Mouse (Mus musculus) heart, adult 18-20 months (tissue): Measurements from ENCODE around the gene Capn1. TPM values are rescaled to one million over a fixed set of nuclear protein-coding genes. Genes with fewer than 3 reads are reported as not detected.
A peak's percentile ranks its signal among the peaks of the same experiment; 100 is the strongest.

Source experiments
- DNase-seq, 2 experiments: peaks; one replicate each; pipeline ENCODE4 v3.0.0; 2021 to 2022; ENCODE audit warnings: mixed read lengths in 1 of 2
- long read RNA-seq, 2 experiments: library from polyadenylated mRNA; stranded (forward); transcript quantifications; one replicate each; pipeline ENCODE4 v2.0.0; 2021
- total RNA-seq, 2 experiments: library from RNA; stranded (reverse); gene quantifications; 2 replicates each; pipeline ENCODE4 v1.2.3; 2021

Gene Capn1
- total RNA-seq = 10 to 100 TPM; 32.0 to 40.4 TPM
- long read RNA-seq, experiment 1, partial matches to known transcripts = 3 of 18 reads
- long read RNA-seq, experiment 1, other reads (novel, unspliced or antisense) = 15 of 18 reads
- long read RNA-seq, experiment 2, partial matches to known transcripts = 2 of 20 reads
- long read RNA-seq, experiment 2, other reads (novel, unspliced or antisense) = 18 of 20 reads

- peak; percentile 80 to 81 for DNase-seq
These were observed at the start of gene Capn1 for GRCm38 (mm10) chr19:6015511-6016315. Capn1 (minus strand) TSS chr19:6015897.

GRCm38 (mm10) chr19:6063081-6063480 is 47.4 kb upstream of the Capn1 start:
- no peak for DNase-seq

DNA sequence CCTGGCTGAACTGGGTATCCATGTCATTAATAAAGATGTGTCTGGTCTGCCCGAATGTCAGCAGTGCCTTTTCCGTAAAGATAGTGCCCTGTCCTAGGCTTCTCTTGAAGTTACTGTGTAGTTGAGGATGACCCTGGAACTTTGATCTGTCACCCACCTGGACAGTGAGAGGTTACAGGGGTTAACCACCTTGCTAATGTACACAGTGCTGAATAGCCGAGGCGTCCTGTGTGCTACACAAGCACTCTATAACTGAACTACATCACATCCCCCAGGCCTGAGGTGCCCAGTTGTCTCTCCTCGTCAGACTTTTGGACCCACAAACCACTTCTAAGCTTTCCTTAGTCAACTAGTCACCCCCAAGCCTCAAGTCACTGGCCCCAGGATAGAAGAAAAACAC is 46.7 kb upstream of the Capn1 start:
- no peak for DNase-seq

GRCm38 (mm10) chr19:6061641-6062302 is 46.1 kb upstream of the Capn1 start:
- no peak for DNase-seq

DNA sequence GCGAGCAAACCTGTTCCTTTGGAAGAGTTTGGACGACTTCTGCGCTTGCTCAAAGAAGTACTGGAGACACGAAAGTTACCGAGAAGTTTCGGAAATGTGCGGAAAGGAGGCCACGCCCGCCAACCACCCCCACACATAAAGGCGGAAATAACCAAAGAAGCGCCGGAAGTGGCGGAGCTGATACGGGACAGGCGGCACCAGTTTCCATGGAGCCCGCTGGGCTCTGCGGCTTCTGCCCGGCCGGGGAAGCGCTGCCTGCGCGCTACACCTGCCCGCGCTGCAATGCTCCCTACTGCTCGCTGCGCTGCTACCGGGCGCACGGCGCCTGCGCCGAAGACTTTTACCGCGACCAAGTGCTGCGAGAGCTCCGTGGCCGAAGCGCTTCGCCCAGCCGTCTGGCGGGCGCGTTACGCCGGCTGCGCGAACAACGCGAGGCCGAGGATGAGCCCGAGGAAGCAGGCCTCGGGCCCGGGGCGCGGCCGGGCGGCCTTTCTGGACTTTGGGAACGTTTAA is 45.4 kb upstream of the Capn1 start, which contains the start of gene Znhit2:
Gene Znhit2 (plus strand): TSS at position 172 of the 513 bp plus-strand sequence.
- DNase-seq = peak; percentile 97

DNA sequence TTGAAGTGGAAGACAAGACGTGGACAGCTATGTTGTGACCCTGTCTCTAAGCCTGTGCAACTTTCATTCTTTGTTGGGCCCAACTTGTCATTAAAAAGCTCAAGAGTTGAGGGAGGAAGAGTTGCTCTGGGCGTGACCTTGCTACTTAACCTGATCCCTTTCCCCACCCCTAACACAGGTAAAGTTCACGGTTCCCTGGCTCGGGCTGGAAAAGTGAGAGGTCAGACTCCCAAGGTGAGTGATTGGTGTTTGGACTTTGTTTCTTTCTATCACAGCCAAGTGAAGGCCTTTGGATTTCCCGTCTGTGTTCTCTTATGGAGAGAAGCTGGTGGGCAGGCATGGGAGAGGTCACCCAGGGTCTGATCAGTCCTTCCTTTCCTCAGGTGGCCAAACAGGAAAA is 43.3 kb upstream of the Capn1 start:
- no peak for DNase-seq

- DNase-seq = no peak
These were observed 42.8 kb upstream of the Capn1 start for GRCm38 (mm10) chr19:6058513-6058912.

DNA sequence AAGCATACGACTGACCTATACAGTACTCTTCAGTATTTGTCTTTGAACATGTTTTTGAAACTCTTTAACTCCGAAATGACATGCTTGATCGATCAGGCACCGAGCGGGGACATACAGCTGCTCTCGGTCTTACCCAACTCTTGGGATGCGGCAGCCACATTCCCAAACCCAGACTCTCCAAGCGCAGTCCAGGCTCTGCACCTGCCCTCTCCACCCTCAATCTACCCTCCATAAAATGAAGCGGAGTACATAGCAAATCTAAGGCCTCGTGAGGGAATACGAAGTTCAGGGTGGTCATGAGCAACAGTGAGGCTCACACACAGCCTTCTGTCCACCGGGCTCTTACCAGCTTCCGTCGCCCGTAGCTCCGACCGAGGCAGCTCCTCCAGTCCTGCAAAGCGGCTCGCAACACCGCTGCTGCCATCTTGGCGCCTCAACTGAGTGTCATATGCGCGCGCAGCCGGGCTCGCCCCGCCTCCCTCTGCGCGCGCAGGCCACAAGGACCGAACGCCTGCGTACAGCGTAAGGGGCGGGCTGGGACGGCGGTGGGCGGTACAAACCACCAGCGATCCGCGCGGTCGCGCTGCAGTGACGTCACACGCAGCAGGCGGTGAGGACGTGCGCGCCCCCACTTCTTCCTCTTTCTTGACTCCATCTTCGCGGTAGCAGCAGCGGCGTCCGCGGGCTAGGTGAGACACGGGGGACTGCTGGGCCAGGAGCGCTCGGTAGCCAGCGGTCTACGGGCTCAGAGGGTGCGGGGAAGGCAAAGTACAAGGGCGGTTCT is 41.8 kb upstream of the Capn1 start, which contains the start of the genes Mrpl49 and Fau:
Gene Mrpl49 (minus strand): TSS at position 473 of the 784 bp plus-strand sequence.
Gene Fau (plus strand): TSS at position 532 of the 784 bp plus-strand sequence.
- DNase-seq = peak; percentile 99

- no peak for DNase-seq
These were observed 41.0 kb upstream of the Capn1 start for GRCm38 (mm10) chr19:6056696-6057095.

DNA sequence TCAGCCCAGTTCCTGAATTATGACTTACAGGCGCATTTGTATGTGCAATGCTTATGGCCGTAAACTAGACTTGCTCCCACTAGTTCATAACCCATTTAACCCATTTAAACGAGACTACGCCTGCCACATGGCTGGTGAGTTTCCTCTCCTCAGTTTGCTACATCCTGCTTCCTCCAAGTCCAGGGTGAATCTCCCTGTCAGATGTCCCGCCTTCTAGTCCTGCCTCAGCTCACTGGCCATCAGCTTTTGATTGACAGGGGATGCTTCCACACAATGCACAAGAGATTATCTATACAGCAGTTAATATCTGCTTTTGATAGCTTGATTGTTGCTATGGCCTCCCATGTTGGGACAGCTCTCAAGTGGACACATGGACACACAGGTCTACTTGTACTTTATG is 38.6 kb upstream of the Capn1 start:
- DNase-seq = peak in 1 of 2 experiments; percentile 6

DNA sequence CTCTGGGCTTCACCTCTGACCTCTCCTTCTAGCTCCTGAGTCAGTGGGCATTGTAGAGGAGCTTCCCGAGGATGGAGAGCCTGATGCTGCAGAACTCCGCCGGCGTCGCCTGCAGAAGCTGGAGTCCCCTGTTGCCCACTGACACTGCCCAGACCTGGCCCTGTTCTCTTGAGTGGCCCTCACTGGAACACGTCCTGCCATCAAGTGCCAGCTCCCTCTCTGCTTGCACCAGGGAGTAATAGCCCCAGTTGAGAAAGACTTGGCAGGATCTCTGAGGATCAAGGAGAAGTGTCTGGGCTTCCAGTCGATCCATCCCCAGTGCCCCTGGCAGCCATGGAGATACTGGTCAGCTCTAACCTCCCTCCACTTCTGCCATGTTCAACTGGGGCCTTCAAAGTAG is 36.8 kb upstream of the Capn1 start:
- peak in 1 of 2 experiments; percentile 7 for DNase-seq

DNA sequence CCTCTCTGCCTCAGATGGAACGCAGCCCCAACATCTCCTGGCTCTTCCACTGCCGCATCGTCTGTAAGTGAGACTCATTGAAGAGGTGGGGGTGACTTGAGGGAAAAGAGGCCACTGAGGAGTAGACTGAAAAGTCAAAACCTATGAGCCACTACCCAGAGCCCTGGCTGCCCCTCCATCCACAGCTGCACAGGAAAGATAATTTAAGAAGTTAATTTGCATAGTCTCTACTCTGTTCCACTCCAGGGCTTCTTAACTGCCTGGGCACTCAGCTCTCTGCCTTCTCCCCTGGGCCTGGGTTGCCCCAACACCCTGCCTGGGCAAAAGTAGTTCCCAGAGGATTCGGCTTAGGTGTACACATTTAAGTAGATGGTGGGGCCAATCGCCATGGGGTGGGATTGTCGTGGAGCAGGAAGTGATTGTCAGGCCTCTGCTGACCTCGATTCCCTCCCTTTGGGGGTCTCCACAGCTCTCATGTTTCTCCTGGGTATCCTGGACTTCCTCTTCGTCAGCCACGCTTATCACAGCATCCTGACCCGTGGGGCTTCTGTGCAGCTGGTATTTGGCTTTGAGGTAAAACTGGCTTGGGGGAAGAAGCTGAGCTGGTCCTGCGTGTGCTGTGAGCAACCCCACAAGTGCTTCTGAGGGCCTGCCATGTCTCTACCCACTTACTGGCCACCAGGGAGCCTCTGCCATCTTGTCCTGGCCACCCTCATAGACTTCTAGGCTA is 33.1 kb upstream of the Capn1 start:
- DNase-seq = peak in 1 of 2 experiments; percentile 7

DNA sequence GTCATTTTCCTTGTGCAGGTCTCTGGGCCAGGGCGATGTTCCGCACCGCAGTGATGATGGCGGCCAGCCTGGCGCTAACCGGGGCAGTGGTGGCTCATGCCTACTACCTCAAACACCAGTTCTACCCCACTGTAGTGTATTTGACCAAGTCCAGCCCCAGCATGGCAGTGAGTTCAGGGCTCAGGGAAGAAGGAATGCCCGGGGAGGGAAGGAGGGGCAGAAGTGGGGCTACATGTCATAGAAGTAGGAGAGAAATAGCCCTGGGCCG is 32.1 kb upstream of the Capn1 start:
- peak in 1 of 2 experiments; percentile 6 for DNase-seq

- peak in 1 of 2 experiments; percentile 29 for DNase-seq
These were observed 31.6 kb upstream of the Capn1 start for GRCm38 (mm10) chr19:6047154-6047898.

DNA sequence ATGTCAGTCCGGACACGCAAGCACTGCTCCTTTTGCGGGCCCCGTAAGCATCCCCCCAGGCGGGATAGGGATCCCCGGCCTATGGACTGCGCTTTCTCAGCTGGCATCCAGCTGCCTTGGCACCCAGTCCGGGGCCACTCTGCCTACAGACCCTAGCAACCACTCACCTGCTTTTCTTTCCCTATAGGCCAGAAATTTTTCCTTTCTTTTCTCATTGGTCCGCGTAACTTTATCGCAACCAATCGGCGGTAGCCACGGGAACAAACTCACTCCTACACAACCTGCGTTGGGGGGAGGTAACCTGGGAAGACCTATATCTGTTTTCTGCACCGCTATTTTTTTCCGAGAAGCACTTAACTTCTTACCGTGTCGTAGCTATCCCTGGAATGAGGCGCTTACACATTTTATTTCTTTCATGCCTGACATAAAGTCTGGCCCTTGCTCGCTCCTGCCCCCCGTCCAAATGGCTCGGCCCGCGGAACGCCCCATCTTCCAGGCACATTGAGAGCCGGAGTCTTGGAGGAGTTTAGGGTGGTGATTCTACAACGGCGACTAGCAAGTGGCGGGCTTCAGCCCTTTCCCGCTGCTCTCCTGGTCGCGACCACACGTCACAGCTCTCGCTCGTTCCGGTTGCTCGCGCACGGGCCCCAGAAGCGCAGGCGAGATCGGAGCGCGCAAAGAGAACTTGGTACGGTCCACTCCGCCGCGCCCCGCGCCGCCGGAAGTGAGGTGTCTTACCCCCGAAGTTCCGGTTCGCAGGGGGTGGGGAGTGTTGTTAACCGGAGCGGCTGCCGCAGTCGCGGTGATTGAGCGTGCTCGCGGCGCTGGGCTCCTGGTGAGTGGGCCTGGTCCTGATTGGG is 30.8 kb upstream of the Capn1 start, which contains the start of gene Syvn1:
Gene Syvn1 (plus strand): TSS at position 283 of the 860 bp plus-strand sequence.
- DNase-seq = peak; percentile 95 to 96

DNA sequence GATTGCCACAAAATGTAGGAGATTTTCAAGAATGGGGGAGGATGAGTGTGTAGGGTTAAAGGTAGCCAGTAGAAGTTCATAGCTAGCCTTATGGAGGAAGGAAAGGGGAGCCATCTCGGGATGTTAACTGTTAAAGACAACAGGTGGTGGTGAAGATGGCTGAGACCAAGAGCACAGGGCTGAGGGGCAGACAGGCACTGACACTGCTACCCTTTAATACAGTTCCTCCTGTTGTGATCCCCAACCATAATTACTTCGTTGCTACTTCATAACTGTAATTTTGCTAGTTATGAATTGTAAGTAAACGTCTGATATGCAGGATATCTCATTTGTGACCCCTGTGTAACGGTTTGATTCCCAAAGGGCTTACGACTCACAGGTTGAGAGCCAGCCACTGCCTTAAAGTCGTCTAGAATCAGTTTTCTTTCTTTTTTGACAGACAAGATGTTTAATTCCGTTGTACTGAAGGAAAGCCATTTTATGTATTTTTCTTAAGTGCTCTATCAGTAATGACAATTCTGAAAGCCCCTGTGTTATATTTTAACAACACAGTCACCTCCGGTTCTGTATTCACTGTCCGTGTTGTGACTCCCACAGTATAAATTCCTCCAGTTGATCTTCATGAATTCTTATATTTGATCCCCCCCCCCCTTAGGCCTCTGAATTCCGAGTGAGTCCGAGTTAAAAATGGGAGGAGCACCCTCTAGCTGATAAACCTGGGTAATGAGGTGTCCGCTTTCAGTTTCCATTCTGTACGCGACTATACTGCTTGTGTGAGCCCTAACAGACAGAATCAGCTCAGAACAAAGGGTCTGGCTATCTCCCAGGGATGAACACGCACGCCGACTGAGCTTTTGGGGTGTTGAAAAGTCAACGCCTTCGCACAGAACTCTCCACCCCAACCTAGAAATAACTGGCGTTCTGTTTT is 29.9 kb upstream of the Capn1 start:
- no peak for DNase-seq

GRCm38 (mm10) chr19:6044102-6044501 is 28.4 kb upstream of the Capn1 start:
- DNase-seq = peak in 1 of 2 experiments; percentile 11

GRCm38 (mm10) chr19:6042293-6042692 is 26.6 kb upstream of the Capn1 start:
- DNase-seq = no peak
